Mouse (Mus musculus) limb, embryonic 12.5 days (tissue): ENCODE results near the gene Tstd1. TPM values are rescaled to one million over a fixed set of nuclear protein-coding genes. Genes with fewer than 3 reads are reported as not detected.

Experiments
- ATAC-seq: fragments of 200-750 bp; cut with Nextera tagmentation; 2 replicates; pipeline ENCODE4 v1.8.0; 2017; ENCODE audit warnings: low read depth, moderate TSS enrichment; ENCODE audit not compliant: insufficient number of reproducible peaks, insufficient read depth, low FRiP score, low TSS enrichment
- H3K27ac ChIP-seq: fragments of 300-500 bp; sonication (generic); 2 replicates; pipeline ENCODE4 v1.5.1; 2016; ENCODE audit warnings: mild to moderate bottlenecking, moderate library complexity
- H3K27me3 ChIP-seq: fragments of 300-500 bp; sonication (generic); 2 replicates; pipeline ENCODE4 v1.6.1; 2016; ENCODE audit warnings: mild to moderate bottlenecking, moderate library complexity
- H3K36me3 ChIP-seq: fragments of 300-500 bp; sonication (generic); 2 replicates; pipeline ENCODE4 v1.6.1; 2016; ENCODE audit warnings: mild to moderate bottlenecking, moderate library complexity
- H3K4me1 ChIP-seq: fragments of 300-500 bp; sonication (generic); replicated peaks from 2 replicates; pipeline ENCODE4 v1.6.1; 2016
- H3K4me2 ChIP-seq: fragments of 300-500 bp; sonication (generic); 2 replicates; pipeline ENCODE4 v1.6.1; 2016; ENCODE audit warnings: mild to moderate bottlenecking, moderate library complexity
- H3K4me3 ChIP-seq: fragments of 300-500 bp; sonication (generic); replicated peaks from 2 replicates; pipeline ENCODE4 v1.5.1; 2016; ENCODE audit warnings: mild to moderate bottlenecking
- H3K9ac ChIP-seq: fragments of 300-500 bp; sonication (generic); replicated peaks from 2 replicates; pipeline ENCODE4 v1.6.1; 2016; ENCODE audit warnings: mild to moderate bottlenecking, moderate library complexity
- H3K9me3 ChIP-seq: fragments of 300-500 bp; sonication (generic); 2 replicates; pipeline ENCODE4 v1.6.1; 2016; ENCODE audit warnings: mild to moderate bottlenecking, moderate library complexity
- WGBS: fragments of 180-500 bp; shearing (Covaris S2); methylation state at CpG from one replicate; pipeline ENCODE4 v1.1.7; 2016; 5-methylcytosine and 5-hydroxymethylcytosine counted together
- polyA plus RNA-seq: library from polyadenylated mRNA; unstranded; fragments of >200 nt; fragmentation: Nextera tagmentation; extraction: Ambion mirVana; gene quantifications from 2 replicates; pipeline ENCODE4 v1.2.1, GENCODE M21; 2016

The Tstd1 gene
- polyA plus RNA-seq, 1 experiment from 2014 or later: 7.5 TPM

- no peak overlapping the region for H3K9ac ChIP-seq
- no peaks in the 10 kb centered on the region for H3K36me3 ChIP-seq
- peaks cover 7% of the 10 kb centered on the region; the same call in 1 of the 2 replicates for H3K9me3 ChIP-seq
- no peak for ATAC-seq
- H3K27me3 ChIP-seq: peaks cover 47% of the 10 kb centered on the region
- 36% methylated on average over 9 of the region's 9 CpGs for WGBS
- H3K4me3 ChIP-seq: peak overlapping the region; percentile 48; the same call in 1 of the 2 replicates
- 0 out of 2 replicates have a peak overlapping the region, but pooled peaks have one; percentile 17 for H3K27ac ChIP-seq
- peaks cover 35% of the 10 kb centered on the region for H3K4me1 ChIP-seq
- peak overlapping the region; percentile 65 for H3K4me2 ChIP-seq
Measured at GRCm38 (mm10) chr1:171440025-171440725, 21.5 kb downstream of the Tstd1 start.

GRCm38 (mm10) chr1:171441466-171442412 lies 23.1 kb downstream of the Tstd1 start:
- H3K4me2 ChIP-seq: no peak overlapping the region
- no peak overlapping the region for H3K27ac ChIP-seq
- H3K4me3 ChIP-seq: no peak overlapping the region
- peaks cover 30% of the 10 kb centered on the region for H3K4me1 ChIP-seq
- peaks cover 7% of the 10 kb centered on the region; the same call in 1 of the 2 replicates for H3K9me3 ChIP-seq
- no peak for ATAC-seq
- no peaks in the 10 kb centered on the region for H3K36me3 ChIP-seq
- WGBS: 59% methylated on average over 7 of the region's 7 CpGs
- no peak overlapping the region for H3K9ac ChIP-seq
- H3K27me3 ChIP-seq: peaks cover 33% of the 10 kb centered on the region

DNA sequence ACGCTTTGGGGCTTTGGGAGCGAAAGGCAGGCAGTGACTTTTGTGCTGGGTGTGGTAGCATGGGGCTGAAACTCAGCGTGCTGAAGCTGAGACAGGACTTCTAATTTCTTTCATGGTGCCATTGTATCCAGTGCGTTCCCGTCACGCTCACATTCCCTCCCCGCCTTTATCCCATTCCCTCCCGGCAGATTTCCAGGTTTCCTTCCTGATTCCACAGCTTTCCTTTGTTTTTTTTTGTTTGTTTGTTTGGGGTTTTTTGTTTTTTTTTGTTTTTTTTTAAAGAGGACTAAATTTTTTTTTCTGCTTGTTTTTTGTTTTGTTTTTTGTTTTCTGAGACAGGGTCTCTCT lies 23.7 kb downstream of the Tstd1 start:
- no peaks in the 10 kb centered on the region for H3K36me3 ChIP-seq
- no peak overlapping the region for H3K9ac ChIP-seq
- WGBS: 80% methylated on average over 8 of the region's 8 CpGs
- H3K4me1 ChIP-seq: peaks cover 29% of the 10 kb centered on the region
- H3K27me3 ChIP-seq: peaks cover 26% of the 10 kb centered on the region
- no peak overlapping the region for H3K4me3 ChIP-seq
- no peak overlapping the region for H3K4me2 ChIP-seq
- no peak overlapping the region for H3K27ac ChIP-seq
- ATAC-seq: no peak
- H3K9me3 ChIP-seq: peaks cover 7% of the 10 kb centered on the region; the same call in 1 of the 2 replicates

GRCm38 (mm10) chr1:171445050-171445449 lies 26.4 kb downstream of the Tstd1 start:
- Histone ChIP-seq H3K9ac (no peak overlapping the region), H3K4me3 (no peak overlapping the region), H3K27ac (no peak overlapping the region), H3K9me3 (peaks cover 7% of the 10 kb centered on the region; the same call in 1 of the 2 replicates), H3K4me2 (no peak overlapping the region), H3K36me3 (no peaks in the 10 kb centered on the region), H3K27me3 (no peaks in the 10 kb centered on the region; the same call in 1 of the 2 replicates), H3K4me1 (peaks cover 12% of the 10 kb centered on the region)
- ATAC-seq: no peak
- 84% methylated on average over 5 of the region's 5 CpGs for WGBS

- Histone ChIP-seq H3K4me2 (no peak overlapping the region), H3K9me3 (peaks cover 7% of the 10 kb centered on the region; the same call in 1 of the 2 replicates), H3K4me1 (0 out of 2 replicates have a peak, but pooled peaks cover 8% of the 10 kb centered on the region), H3K9ac (no peak overlapping the region), H3K4me3 (no peak overlapping the region), H3K36me3 (no peaks in the 10 kb centered on the region), H3K27me3 (no peaks in the 10 kb centered on the region), H3K27ac (no peak overlapping the region)
- ATAC-seq: no peak
- WGBS: 76% methylated on average over 7 of the region's 7 CpGs
Measured at GRCm38 (mm10) chr1:171446854-171447253, 28.2 kb downstream of the Tstd1 start.

DNA sequence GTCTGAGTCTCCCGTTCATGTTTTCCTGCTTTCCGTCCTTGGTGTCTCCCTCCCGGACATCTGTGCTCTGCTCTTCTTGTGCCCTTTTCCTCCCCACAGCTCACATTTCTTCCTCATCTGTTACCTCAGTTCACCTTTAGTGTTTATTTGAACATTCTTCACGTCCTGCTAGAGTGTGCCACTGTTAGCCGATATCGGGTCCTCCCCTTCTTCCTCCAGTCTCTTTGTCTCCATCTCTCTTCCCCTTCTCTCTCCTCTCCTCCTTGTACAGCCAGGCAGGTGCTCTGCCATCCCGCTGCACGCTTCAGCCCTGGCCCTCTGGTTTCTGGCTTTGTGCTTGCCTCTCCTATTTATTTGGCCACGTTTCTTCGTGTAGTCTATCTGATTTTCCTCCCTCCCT lies 29.0 kb downstream of the Tstd1 start:
- ATAC-seq: no peak
- no peaks in the 10 kb centered on the region for H3K27me3 ChIP-seq
- H3K9me3 ChIP-seq: peaks cover 7% of the 10 kb centered on the region; the same call in 1 of the 2 replicates
- H3K9ac ChIP-seq: no peak overlapping the region
- WGBS: 74% methylated on average over 10 of the region's 10 CpGs
- no peak overlapping the region for H3K27ac ChIP-seq
- no peaks in the 10 kb centered on the region for H3K36me3 ChIP-seq
- H3K4me2 ChIP-seq: no peak overlapping the region
- H3K4me3 ChIP-seq: no peak overlapping the region
- H3K4me1 ChIP-seq: 0 out of 2 replicates have a peak, but pooled peaks cover 8% of the 10 kb centered on the region

- Histone ChIP-seq H3K4me1 (0 out of 2 replicates have a peak, but pooled peaks cover 8% of the 10 kb centered on the region), H3K9me3 (no peaks in the 10 kb centered on the region), H3K9ac (no peak overlapping the region; the same call in 1 of the 2 replicates), H3K27ac (no peak overlapping the region), H3K36me3 (no peaks in the 10 kb centered on the region), H3K4me3 (no peak overlapping the region), H3K27me3 (no peaks in the 10 kb centered on the region), H3K4me2 (no peak overlapping the region)
- no peak for ATAC-seq
- 83% methylated on average over 11 of the region's 11 CpGs for WGBS
Measured at GRCm38 (mm10) chr1:171450062-171450461, 31.4 kb downstream of the Tstd1 start.

DNA sequence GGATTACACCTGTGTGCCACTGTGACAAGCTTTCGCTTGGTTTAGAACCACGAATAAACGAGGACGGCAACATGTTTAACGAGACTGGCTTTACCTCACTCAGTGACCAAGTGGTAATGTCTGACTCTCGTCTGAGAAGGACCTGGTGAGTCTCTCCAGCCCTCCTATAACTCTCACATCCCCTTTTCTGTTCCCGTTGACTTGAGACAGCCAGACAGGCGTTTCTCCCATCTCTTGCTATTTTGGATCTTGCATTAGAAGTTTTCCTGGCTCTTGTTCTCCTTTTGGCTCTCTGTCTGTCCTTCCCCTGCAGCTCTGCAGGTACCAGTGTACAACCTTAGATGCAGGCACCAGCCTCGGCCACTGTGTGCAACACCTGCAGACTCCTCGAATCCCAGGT lies 32.3 kb downstream of the Tstd1 start:
- Histone ChIP-seq H3K4me2 (no peak overlapping the region), H3K4me3 (no peak overlapping the region), H3K4me1 (0 out of 2 replicates have a peak, but pooled peaks cover 8% of the 10 kb centered on the region), H3K36me3 (no peaks in the 10 kb centered on the region), H3K27ac (no peak overlapping the region), H3K27me3 (no peaks in the 10 kb centered on the region), H3K9me3 (no peaks in the 10 kb centered on the region), H3K9ac (no peak overlapping the region)
- 79% methylated on average over 10 of the region's 10 CpGs for WGBS
- no peak for ATAC-seq

DNA sequence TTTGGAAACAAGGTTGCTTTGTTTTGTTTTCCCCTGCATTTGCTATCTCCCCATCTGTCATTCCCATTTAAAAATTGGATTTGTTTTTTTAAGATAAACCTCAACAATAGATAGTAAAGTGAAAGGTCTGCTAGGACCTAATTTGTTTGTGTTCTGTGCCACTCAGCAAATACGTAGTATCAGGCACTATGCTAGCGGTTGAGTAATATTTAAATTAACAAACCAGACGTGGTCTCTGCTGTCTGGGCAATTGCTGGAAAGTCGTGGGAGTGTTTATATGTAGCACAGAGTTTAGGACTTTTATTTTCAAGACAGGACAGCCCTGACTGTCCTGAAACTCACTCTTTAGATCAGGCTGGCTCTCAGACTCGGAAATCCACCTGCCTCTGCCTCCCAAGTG lies 33.9 kb downstream of the Tstd1 start:
- no peak overlapping the region for H3K27ac ChIP-seq
- 70% methylated on average over 5 of the region's 5 CpGs for WGBS
- no peaks in the 10 kb centered on the region for H3K36me3 ChIP-seq
- H3K4me3 ChIP-seq: no peak overlapping the region
- no peak overlapping the region for H3K9ac ChIP-seq
- H3K4me2 ChIP-seq: no peak overlapping the region
- no peak for ATAC-seq
- H3K27me3 ChIP-seq: no peaks in the 10 kb centered on the region
- 0 out of 2 replicates have a peak, but pooled peaks cover 3% of the 10 kb centered on the region for H3K4me1 ChIP-seq
- no peaks in the 10 kb centered on the region for H3K9me3 ChIP-seq

- Histone ChIP-seq H3K27ac (no peak overlapping the region), H3K4me3 (no peak overlapping the region), H3K4me2 (no peak overlapping the region), H3K4me1 (no peaks in the 10 kb centered on the region), H3K36me3 (no peaks in the 10 kb centered on the region), H3K9me3 (no peaks in the 10 kb centered on the region), H3K27me3 (no peaks in the 10 kb centered on the region), H3K9ac (no peak overlapping the region)
- no peak for ATAC-seq
- WGBS: 81% methylated on average over 5 of the region's 5 CpGs
Measured at GRCm38 (mm10) chr1:171452923-171453322, 34.3 kb downstream of the Tstd1 start.

DNA sequence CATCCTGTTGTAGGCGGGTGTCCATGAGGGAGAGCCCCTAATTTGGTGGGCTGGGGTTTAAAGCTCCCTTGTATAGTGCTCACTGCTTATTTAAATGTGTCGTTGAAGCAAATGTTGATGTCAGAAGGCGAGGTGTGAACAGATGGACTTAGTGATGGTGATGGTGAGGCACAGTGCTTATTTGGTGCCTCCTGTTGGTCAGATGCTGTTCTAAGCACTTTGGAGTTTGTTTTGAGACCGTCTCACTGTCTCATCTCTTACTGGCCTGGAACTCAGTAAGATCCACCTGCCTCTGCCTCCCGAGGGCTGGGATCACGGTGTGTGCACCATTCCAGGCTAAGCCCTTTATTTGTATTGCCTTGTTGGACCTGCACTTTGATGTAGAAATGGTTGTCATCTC lies 36.3 kb downstream of the Tstd1 start:
- Histone ChIP-seq H3K9ac (no peak overlapping the region), H3K36me3 (no peaks in the 10 kb centered on the region), H3K4me3 (no peak overlapping the region), H3K27me3 (no peaks in the 10 kb centered on the region), H3K4me1 (peaks cover 4% of the 10 kb centered on the region), H3K27ac (no peak overlapping the region), H3K9me3 (no peaks in the 10 kb centered on the region), H3K4me2 (no peak overlapping the region)
- 75% methylated on average over 6 of the region's 6 CpGs for WGBS
- no peak for ATAC-seq
